Mouse (Mus musculus) heart, postnatal 0 days (tissue): Measurements from ENCODE around the gene Reln.

Source experiments
- CTCF ChIP-seq: IDR thresholded peaks from 2 replicates; pipeline ENCODE4 v1.5.1; 2016; ENCODE audit warnings: antibody characterized with exemption, control low read depth, low read depth
- EP300 ChIP-seq: IDR thresholded peaks from 2 replicates; pipeline ENCODE4 v1.6.1; 2016; ENCODE audit warnings: antibody characterized with exemption, low read depth

DNA sequence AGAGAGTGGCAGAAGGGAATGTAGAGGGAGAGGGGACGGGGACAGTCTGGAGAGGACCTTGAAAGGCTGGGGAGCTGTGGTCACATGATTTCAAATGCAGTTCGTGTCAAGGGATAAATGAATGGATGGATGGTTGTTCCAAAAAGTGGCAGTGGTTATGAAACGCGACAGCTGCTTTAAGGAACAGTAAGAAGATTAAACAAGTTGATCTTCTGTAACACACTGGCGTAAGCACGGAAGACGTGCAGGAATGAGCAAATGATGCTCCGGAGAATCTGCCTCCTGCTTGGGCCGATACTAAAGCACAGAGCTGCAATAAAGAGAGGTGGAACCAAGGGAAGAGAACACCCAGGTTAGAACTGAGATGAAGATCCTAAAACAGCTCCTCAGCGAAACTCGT is 185.7 kb downstream of the Reln start:
- TF ChIP-seq CTCF (no peak), EP300 (no peak)
